Mouse (Mus musculus) neural tube, embryonic 13.5 days (tissue): ENCODE results near the gene Fam192a. TPM values are rescaled to one million over a fixed set of nuclear protein-coding genes. Genes with fewer than 3 reads are reported as not detected.

Source experiments
- ATAC-seq: fragments of 200-750 bp; cut with Nextera tagmentation; 2 replicates; pipeline ENCODE4 v1.8.0; 2017; ENCODE audit warnings: low read depth, mild to moderate bottlenecking, moderate TSS enrichment, moderate library complexity
- H3K27ac ChIP-seq: fragments of 300-500 bp; sonication (generic); replicated peaks from 2 replicates; pipeline ENCODE4 v1.5.1; 2015; ENCODE audit warnings: moderate library complexity, mild to moderate bottlenecking, inconsistent platforms
- H3K27me3 ChIP-seq: fragments of 300-500 bp; sonication (generic); 2 replicates; pipeline ENCODE4 v1.6.1; 2015; ENCODE audit warnings: mild to moderate bottlenecking, inconsistent platforms
- H3K36me3 ChIP-seq: fragments of 300-500 bp; sonication (generic); 2 replicates; pipeline ENCODE4 v1.6.1; 2015; ENCODE audit warnings: mild to moderate bottlenecking, inconsistent platforms
- H3K4me1 ChIP-seq: fragments of 300-500 bp; sonication (generic); replicated peaks from 2 replicates; pipeline ENCODE4 v1.6.1; 2015; ENCODE audit warnings: inconsistent platforms
- H3K4me2 ChIP-seq: fragments of 300-500 bp; sonication (generic); 2 replicates; pipeline ENCODE4 v1.6.1; 2015; ENCODE audit warnings: inconsistent platforms, mild to moderate bottlenecking, moderate library complexity
- H3K4me3 ChIP-seq: fragments of 300-500 bp; sonication (generic); 2 replicates; pipeline ENCODE4 v1.5.1; 2015; ENCODE audit warnings: mild to moderate bottlenecking, inconsistent platforms
- H3K9ac ChIP-seq: fragments of 300-500 bp; sonication (generic); 2 replicates; pipeline ENCODE4 v1.6.1; 2015; ENCODE audit warnings: moderate library complexity, mild to moderate bottlenecking, inconsistent platforms
- H3K9me3 ChIP-seq: fragments of 300-500 bp; sonication (generic); 2 replicates; pipeline ENCODE4 v1.6.1; 2016; ENCODE audit warnings: inconsistent platforms
- WGBS: fragments of 180-500 bp; shearing (Covaris S2); methylation state at CpG from one replicate; pipeline ENCODE4 v1.1.7; 2015; 5-methylcytosine and 5-hydroxymethylcytosine counted together
- polyA plus RNA-seq: library from polyadenylated mRNA; unstranded; fragments of >200 nt; fragmentation: Nextera tagmentation; extraction: Ambion mirVana; gene quantifications from 2 replicates; pipeline ENCODE4 v1.2.1, GENCODE M21; 2015

Gene Fam192a
- 80.5 and 97.9 TPM in 2 replicates for polyA plus RNA-seq

GRCm38 (mm10) chr8:94601607-94602385 lies at the start of gene Fam192a, which contains the start of gene Rspry1:
Fam192a (minus strand) TSS chr8:94601997.
Rspry1 (plus strand) TSS chr8:94601937.
- peak within 1 kb of the TSS; percentile 90 for H3K27ac ChIP-seq
- H3K4me3 ChIP-seq = peak within 1 kb of the TSS; percentile 68
- ATAC-seq = peak; percentile 100
- H3K4me2 ChIP-seq = peak within 1 kb of the TSS; percentile 98
- no peaks in the 10 kb centered on the region for H3K9me3 ChIP-seq
- H3K4me1 ChIP-seq = peaks cover 42% of the 10 kb centered on the region
- peak within 1 kb of the TSS; percentile 92 for H3K9ac ChIP-seq
- WGBS = under 1% methylated on average over 55 of the region's 55 CpGs
- H3K36me3 ChIP-seq = no peaks in the 10 kb centered on the region
- H3K27me3 ChIP-seq = no peaks in the 10 kb centered on the region

- H3K9me3 ChIP-seq = no peaks in the 10 kb centered on the region
- H3K4me1 ChIP-seq = no peaks in the 10 kb centered on the region
- WGBS = 37% methylated on average over 3 of the region's 3 CpGs
- no peak overlapping the region for H3K9ac ChIP-seq
- no peak overlapping the region for H3K4me2 ChIP-seq
- no peaks in the 10 kb centered on the region for H3K27me3 ChIP-seq
- ATAC-seq = no peak
- no peak overlapping the region for H3K4me3 ChIP-seq
- H3K36me3 ChIP-seq = peaks cover 84% of the 10 kb centered on the region
- no peak overlapping the region for H3K27ac ChIP-seq
These were observed 47.7 kb upstream of the Fam192a start for GRCm38 (mm10) chr8:94649496-94649895.

- Histone ChIP-seq H3K9ac (no peak overlapping the region), H3K4me3 (no peak overlapping the region), H3K9me3 (no peaks in the 10 kb centered on the region), H3K4me1 (no peaks in the 10 kb centered on the region), H3K27ac (no peak overlapping the region), H3K4me2 (no peak overlapping the region), H3K27me3 (no peaks in the 10 kb centered on the region), H3K36me3 (peaks cover 84% of the 10 kb centered on the region)
- no peak for ATAC-seq
- 91% methylated on average over 3 of the region's 3 CpGs for WGBS
These were observed 44.4 kb upstream of the Fam192a start for GRCm38 (mm10) chr8:94646165-94646564.

- 70% methylated on average over 1 of the region's 1 CpGs for WGBS
- H3K9ac ChIP-seq = no peak overlapping the region
These were observed 43.4 kb upstream of the Fam192a start for GRCm38 (mm10) chr8:94645202-94645601.

GRCm38 (mm10) chr8:94641938-94642337 lies 40.1 kb upstream of the Fam192a start:
- Histone ChIP-seq H3K27me3 (no peaks in the 10 kb centered on the region), H3K4me1 (no peaks in the 10 kb centered on the region), H3K27ac (no peak overlapping the region), H3K36me3 (peaks cover 91% of the 10 kb centered on the region), H3K9me3 (no peaks in the 10 kb centered on the region), H3K9ac (no peak overlapping the region), H3K4me2 (no peak overlapping the region), H3K4me3 (no peak overlapping the region)
- no peak for ATAC-seq
- WGBS = 89% methylated on average over 3 of the region's 3 CpGs

More at GRCm38 (mm10) chr8:94645202-94645601, 43.4 kb upstream of the Fam192a start:
- Histone ChIP-seq H3K36me3 (peaks cover 87% of the 10 kb centered on the region), H3K27ac (no peak overlapping the region), H3K27me3 (no peaks in the 10 kb centered on the region), H3K9me3 (no peaks in the 10 kb centered on the region), H3K4me2 (no peak overlapping the region), H3K4me3 (no peak overlapping the region), H3K4me1 (no peaks in the 10 kb centered on the region)
- no peak for ATAC-seq

- ATAC-seq = no peak
- Histone ChIP-seq H3K27me3 (no peaks in the 10 kb centered on the region), H3K9ac (no peak overlapping the region), H3K9me3 (no peaks in the 10 kb centered on the region), H3K4me3 (no peak overlapping the region), H3K27ac (no peak overlapping the region), H3K4me2 (no peak overlapping the region), H3K4me1 (no peaks in the 10 kb centered on the region), H3K36me3 (peaks cover 91% of the 10 kb centered on the region)
- 91% methylated on average over 2 of the region's 2 CpGs for WGBS
These were observed 39.4 kb upstream of the Fam192a start for GRCm38 (mm10) chr8:94641183-94641582.

GRCm38 (mm10) chr8:94634211-94634610 lies 32.4 kb upstream of the Fam192a start:
- ATAC-seq = no peak
- Histone ChIP-seq H3K9me3 (no peaks in the 10 kb centered on the region), H3K9ac (no peak overlapping the region), H3K27me3 (no peaks in the 10 kb centered on the region), H3K36me3 (peaks cover 90% of the 10 kb centered on the region), H3K4me1 (no peaks in the 10 kb centered on the region), H3K4me3 (no peak overlapping the region), H3K27ac (no peak overlapping the region), H3K4me2 (no peak overlapping the region)

GRCm38 (mm10) chr8:94633564-94634194 lies 31.9 kb upstream of the Fam192a start:
- no peak for ATAC-seq
- 87% methylated on average over 2 of the region's 2 CpGs for WGBS
- Histone ChIP-seq H3K4me2 (no peak overlapping the region), H3K9me3 (no peaks in the 10 kb centered on the region), H3K36me3 (peaks cover 87% of the 10 kb centered on the region), H3K4me1 (no peaks in the 10 kb centered on the region), H3K27me3 (no peaks in the 10 kb centered on the region), H3K4me3 (no peak overlapping the region), H3K27ac (no peak overlapping the region), H3K9ac (no peak overlapping the region)

GRCm38 (mm10) chr8:94624885-94625284 lies 23.1 kb upstream of the Fam192a start:
- Histone ChIP-seq H3K4me1 (no peaks in the 10 kb centered on the region), H3K27ac (no peak overlapping the region), H3K9ac (no peak overlapping the region), H3K36me3 (peaks cover 34% of the 10 kb centered on the region), H3K27me3 (no peaks in the 10 kb centered on the region), H3K4me3 (no peak overlapping the region), H3K9me3 (no peaks in the 10 kb centered on the region), H3K4me2 (no peak overlapping the region)
- ATAC-seq = no peak
- 86% methylated on average over 1 of the region's 1 CpGs for WGBS

GRCm38 (mm10) chr8:94607064-94607463 lies 5.3 kb upstream of the Fam192a start:
- no peak overlapping the region for H3K9ac ChIP-seq
- H3K4me1 ChIP-seq = peaks cover 22% of the 10 kb centered on the region
- H3K4me2 ChIP-seq = no peak overlapping the region
- no peaks in the 10 kb centered on the region for H3K9me3 ChIP-seq
- H3K27me3 ChIP-seq = no peaks in the 10 kb centered on the region
- ATAC-seq = no peak
- no peak overlapping the region for H3K27ac ChIP-seq
- no peaks in the 10 kb centered on the region for H3K36me3 ChIP-seq
- 93% methylated on average over 5 of the region's 5 CpGs for WGBS
- no peak overlapping the region for H3K4me3 ChIP-seq

GRCm38 (mm10) chr8:94604030-94604429 lies 2.2 kb upstream of the Fam192a start:
- Histone ChIP-seq H3K4me1 (peaks cover 36% of the 10 kb centered on the region), H3K4me2 (peak overlapping the region; percentile 88), H3K27me3 (no peaks in the 10 kb centered on the region), H3K27ac (no peak overlapping the region), H3K4me3 (0 out of 2 replicates have a peak overlapping the region, but pooled peaks have one; percentile 68), H3K9me3 (no peaks in the 10 kb centered on the region), H3K9ac (no peak overlapping the region), H3K36me3 (no peaks in the 10 kb centered on the region)
- WGBS = 89% methylated on average over 2 of the region's 2 CpGs
- no peak for ATAC-seq

GRCm38 (mm10) chr8:94602471-94603131 lies 804 bp upstream of the Fam192a start:
- peaks cover 42% of the 10 kb centered on the region for H3K4me1 ChIP-seq
- H3K27me3 ChIP-seq = no peaks in the 10 kb centered on the region
- peak; percentile 26 for ATAC-seq
- H3K27ac ChIP-seq = peak overlapping the region; percentile 90
- peak overlapping the region; percentile 92 for H3K9ac ChIP-seq
- WGBS = under 1% methylated on average over 31 of the region's 31 CpGs
- no peaks in the 10 kb centered on the region for H3K9me3 ChIP-seq
- no peaks in the 10 kb centered on the region for H3K36me3 ChIP-seq
- peak overlapping the region; percentile 88 for H3K4me2 ChIP-seq
- peak overlapping the region; percentile 68 for H3K4me3 ChIP-seq
